Mouse (Mus musculus) gonadal fat pad, adult 2 months (tissue): ENCODE data around the gene Igf2bp1. TPM values are rescaled to one million over a fixed set of nuclear protein-coding genes. Genes with fewer than 3 reads are reported as not detected.

ENCODE experiments used
- DNase-seq: peaks from one replicate; pipeline ENCODE4 v3.0.0-alpha.2; 2012; ENCODE audit warnings: low read depth
- polyA plus RNA-seq: library from polyadenylated mRNA; depleted of rRNA; stranded (reverse); fragments of >200 nt; gene quantifications from 2 replicates; pipeline ENCODE4 v1.2.3, GENCODE M21; 2012; rRNA removed

The Igf2bp1 gene
- polyA plus RNA-seq: 0.08 and 0.11 TPM in 2 replicates

- DNase-seq: no peak
Observed at GRCm38 (mm10) chr11:96005403-96006271, at the start of gene Igf2bp1. Igf2bp1 (minus strand) TSS chr11:96005940.

- no peak for DNase-seq
Observed at GRCm38 (mm10) chr11:96050854-96051253, 45.1 kb upstream of the Igf2bp1 start.

GRCm38 (mm10) chr11:96049939-96050338, 44.2 kb upstream of the Igf2bp1 start:
- no peak for DNase-seq

DNA sequence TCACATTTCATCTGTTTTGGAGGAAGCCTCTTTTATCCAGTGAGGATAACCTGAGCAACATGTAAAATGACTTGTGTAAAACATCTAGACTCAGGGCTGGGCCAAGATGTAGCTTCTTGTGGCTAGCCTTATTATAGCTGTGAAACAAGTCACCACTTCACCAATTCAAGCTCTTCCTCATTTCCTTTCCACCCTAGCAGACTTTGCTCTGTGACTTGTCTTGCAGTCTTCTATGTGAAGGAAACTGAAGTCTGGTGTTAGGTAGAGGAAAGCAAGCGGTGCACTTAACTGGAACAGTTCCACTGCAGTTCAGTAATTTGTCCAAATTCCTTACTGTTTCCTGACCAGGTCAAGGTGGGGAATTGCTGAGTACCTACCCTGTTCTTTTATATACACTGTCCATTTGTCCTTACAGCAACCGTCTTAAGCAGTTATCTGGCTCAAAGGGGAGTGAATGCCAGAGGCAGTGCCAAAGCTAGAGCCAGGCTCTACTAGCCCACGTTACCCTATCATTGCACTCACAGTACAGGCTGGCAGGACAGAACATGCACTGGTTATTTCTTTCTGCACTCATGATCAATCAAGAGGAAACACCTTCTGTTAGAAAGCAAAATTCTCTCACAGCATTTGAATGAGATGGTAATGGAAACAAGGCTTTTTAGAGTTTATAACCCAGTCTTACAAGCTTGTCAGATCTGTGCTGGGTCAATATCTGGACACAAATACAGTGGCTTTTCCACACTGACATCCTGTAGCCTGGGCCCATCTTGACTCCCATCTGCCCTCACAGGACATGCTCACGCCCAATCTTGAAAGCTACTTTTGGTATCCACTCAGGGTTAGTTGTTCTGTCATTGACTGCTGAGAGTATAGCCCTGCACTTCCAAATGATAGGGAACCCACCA, 42.0 kb upstream of the Igf2bp1 start:
- no peak for DNase-seq

- no peak for DNase-seq
Observed at GRCm38 (mm10) chr11:96046793-96047192, 41.1 kb upstream of the Igf2bp1 start.

- no peak for DNase-seq
Observed at GRCm38 (mm10) chr11:96046028-96046427, 40.3 kb upstream of the Igf2bp1 start.

DNA sequence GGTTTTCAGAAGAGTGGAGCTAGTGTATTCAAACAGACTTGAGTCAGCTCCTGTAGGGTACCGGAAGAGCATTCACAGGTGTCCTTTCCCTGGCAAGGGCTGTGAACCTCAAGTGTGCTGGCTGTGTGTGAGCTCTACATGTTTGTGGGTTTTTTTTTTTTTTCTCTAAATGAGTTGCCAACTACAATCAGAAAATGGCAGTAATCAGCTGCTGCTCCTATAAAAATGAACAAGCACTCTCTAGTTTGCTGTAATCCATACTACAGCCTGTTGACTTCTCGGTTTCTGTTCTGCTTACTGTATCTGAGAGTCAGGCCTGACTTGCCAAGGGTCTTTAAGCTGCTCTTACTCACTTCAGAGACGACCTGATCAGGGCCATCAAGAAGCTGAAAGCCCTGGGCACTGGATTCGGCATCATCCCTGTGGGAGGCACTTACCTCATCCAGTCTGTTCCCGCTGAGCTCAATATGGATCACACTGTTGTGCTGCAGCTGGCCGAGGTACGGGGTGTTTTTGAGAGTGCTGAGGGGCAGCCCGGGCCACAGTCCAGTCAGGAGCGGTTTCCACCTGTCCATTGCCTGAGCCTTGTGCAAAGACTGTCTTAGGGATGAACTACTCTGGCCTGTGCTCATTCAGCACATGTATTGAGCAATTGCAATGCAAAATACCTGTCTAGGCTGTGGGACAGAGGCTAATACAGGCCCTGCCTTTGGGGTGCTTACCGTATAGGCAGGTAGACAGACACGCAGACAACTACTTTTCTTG, 39.2 kb upstream of the Igf2bp1 start:
- no peak for DNase-seq

- no peak for DNase-seq
Observed at GRCm38 (mm10) chr11:96038560-96038959, 32.8 kb upstream of the Igf2bp1 start.

- DNase-seq: no peak
Observed at GRCm38 (mm10) chr11:96037499-96037898, 31.8 kb upstream of the Igf2bp1 start.

DNA sequence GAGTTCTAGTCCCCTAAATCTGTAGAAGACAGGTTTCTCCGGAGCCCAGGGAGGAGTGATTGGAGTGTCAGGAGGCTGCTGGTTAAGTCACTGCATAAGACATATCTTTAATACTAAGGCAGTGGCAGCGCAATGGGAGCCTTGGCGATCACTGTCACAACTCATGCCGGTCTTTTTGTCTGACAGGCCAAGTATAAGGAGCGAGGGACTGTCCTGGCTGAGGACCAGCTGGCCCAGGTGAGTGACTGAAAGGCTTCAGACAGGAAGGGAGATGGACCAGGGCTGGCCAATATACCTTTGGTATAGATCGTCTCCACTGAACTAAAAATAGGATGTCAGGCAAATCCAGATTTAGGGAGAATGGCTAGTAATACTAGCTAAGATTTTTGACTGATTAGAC, 29.4 kb upstream of the Igf2bp1 start:
- DNase-seq: no peak

DNA sequence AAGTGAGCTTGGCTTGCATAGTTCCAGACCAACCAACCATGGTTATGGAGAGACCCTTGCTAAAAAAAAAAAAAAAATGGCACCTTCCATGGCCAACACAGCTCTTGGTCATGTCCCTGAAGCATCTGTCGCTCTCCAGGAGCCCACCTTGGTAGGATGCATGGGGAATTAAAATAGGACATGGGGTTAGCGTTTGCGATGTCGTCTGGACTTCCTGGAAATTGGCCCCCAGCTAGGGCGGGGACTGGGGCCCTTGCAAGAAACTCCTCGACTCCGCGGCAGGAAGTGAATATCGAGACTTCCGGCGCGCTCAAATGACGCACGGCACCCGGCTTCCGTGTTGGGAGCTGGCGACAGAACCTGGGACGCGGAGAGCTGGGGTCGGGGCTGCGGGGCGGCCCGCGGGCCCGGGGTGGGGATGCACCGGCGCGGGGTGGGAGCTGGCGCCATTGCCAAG, 28.9 kb upstream of the Igf2bp1 start, which contains the start of gene Snf8:
TSS of gene Snf8 (plus strand) at position 290 of the 457 bp plus-strand sequence.
- no peak for DNase-seq

- no peak for DNase-seq
Observed at GRCm38 (mm10) chr11:96034116-96034515, 28.4 kb upstream of the Igf2bp1 start.

DNA sequence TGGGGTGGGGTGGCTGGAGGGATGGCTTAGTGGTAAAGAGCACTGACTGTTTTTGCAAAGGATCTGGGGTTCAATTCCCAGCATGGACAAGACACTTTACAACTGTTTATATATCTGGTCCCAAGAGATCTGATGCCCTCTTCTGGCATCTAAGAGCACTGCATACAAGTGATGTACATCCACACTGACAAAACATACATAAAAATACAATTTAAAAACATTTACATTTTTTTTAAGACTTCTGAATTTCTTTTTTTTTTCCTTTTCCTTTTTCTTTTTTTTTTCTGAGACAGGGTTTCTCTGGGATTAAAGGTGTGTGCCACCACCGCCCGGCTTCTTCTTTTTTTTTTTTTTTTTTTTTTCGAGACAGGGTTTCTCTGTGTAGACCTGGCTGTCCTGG, 27.5 kb upstream of the Igf2bp1 start:
- DNase-seq: no peak

DNA sequence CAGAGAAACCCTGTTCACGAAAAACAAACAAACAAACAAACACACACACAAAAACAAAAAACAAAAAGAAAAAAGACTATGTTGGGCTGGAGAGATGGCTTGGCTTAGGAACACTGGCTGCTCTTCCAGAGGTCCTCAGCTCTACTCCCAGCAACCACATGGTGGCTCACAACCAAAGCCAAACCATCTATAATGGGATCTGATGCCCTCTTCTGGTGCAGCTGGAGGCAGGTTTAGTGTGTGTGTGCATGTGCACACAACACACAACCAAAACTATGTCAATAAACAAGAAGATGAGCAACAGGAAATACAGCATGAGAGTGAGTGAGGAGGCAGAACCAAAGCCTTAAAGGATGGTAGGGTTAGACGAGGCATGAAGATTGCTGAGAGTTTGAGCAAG, 26.0 kb upstream of the Igf2bp1 start:
- no peak for DNase-seq

DNA sequence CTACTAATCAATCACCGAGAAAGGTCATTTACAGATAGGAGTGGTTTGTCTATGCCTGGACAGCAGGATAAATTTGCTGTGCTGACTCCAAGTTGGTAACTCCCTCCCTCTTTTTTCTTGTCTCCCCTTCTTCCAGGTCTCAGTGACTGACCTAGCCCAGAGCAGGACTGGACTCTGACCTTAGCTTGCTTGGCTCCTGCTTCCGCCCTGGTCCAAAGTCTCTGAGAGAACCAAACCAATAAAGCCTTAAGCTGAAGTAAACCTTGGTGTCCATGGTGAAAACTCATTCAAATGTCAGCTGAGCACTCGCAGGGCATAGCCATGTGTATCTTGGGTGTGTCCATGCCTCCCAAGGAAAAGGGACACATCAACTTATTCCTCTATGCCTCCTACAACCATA, 24.8 kb upstream of the Igf2bp1 start:
- DNase-seq: no peak

DNA sequence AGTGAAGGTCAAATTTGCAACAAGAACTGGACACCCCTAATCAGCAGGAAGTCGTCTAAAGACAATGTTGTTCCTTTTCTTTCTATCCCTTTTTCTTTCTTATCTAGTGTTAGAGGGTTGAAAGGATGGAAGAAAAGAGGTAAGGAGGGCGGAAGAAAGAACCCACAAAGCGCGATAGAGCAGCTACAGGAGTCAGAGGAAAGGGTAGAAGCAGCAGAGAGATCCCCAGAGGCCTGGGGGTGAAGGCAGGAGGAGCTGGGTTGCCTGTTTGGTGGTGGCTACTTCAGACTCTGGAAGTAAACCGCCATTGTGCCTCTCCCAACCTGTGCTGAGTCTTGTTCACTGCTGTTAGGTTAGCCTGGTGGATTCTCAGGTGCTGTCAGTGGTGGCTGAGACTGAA, 22.4 kb upstream of the Igf2bp1 start:
- DNase-seq: no peak

DNA sequence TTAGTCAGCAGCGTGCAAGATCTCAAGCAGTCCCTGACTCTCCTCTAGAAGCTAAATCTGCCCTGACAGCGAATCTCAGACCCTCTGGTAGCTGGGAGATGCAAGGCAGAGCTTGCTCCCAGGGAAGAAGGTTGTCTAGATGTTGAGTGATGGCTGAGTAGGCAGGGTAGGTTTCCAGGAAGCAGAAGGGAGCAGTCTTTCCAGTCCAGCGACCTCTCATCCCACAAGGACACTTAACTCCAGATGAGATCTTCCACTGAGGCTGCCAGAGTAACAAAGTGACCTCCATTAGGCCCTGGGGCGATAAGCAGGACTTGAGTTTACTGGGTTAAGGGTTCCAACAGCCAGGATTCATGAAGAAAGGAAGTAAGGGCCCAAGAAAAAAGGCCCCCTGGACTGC, 14.9 kb upstream of the Igf2bp1 start:
- DNase-seq: no peak

GRCm38 (mm10) chr11:96017941-96018351, 12.2 kb upstream of the Igf2bp1 start:
- no peak for DNase-seq

- no peak for DNase-seq
Observed at GRCm38 (mm10) chr11:96015421-96015820, 9.7 kb upstream of the Igf2bp1 start.

- DNase-seq: no peak
Observed at GRCm38 (mm10) chr11:96011982-96012381, 6.2 kb upstream of the Igf2bp1 start.

- DNase-seq: no peak
Observed at GRCm38 (mm10) chr11:96008827-96009226, 3.1 kb upstream of the Igf2bp1 start.
